Mouse (Mus musculus): Measurements from ENCODE around the gene Zeb2. TPM values are rescaled to one million over a fixed set of nuclear protein-coding genes. Genes with fewer than 3 reads are reported as not detected.

The Zeb2 gene
- polyA plus RNA-seq, 1 experiment from 2014 or later = 11.2 TPM

DNA sequence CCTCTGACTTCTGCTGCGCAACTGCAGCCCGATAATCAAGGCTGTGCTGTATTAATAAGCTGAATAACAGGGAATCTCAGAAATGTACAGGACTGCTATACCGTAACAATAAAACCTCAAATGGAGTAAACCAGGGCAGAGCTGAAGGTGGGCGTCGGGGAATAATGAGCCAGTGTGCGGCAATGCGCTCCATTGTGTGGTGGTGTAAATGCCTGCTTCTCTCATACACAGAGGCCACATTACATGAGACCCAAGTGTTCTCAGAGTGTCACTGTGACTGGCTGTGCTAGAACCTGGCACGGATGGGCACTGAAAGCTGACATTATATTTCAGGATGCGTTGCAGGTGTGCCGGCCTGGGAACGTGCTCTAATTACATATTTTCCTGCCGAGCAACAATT lies 58.2 kb downstream of the Zeb2 start:
- peak overlapping the region; percentile 38 for H3K4me2 ChIP-seq
- H3K4me1 ChIP-seq (replicated peaks) = peaks cover 79% of the 10 kb centered on the region
- ATAC-seq (ENCODE audit: insufficient read depth) = no peak
- no peak overlapping the region for H3K4me3 ChIP-seq (replicated peaks)
- H3K27ac ChIP-seq (replicated peaks) = peak overlapping the region; percentile 81
- no peaks in the 10 kb centered on the region for H3K27me3 ChIP-seq
- no peaks in the 10 kb centered on the region for H3K9me3 ChIP-seq (replicated peaks)
- H3K36me3 ChIP-seq (replicated peaks) = no peaks in the 10 kb centered on the region
- 90% methylated on average over 12 of the region's 12 CpGs for WGBS (ENCODE audit: insufficient replicate concordance)
- 0 out of 2 replicates have a peak overlapping the region, but pooled peaks have one; percentile 19 for H3K9ac ChIP-seq

DNA sequence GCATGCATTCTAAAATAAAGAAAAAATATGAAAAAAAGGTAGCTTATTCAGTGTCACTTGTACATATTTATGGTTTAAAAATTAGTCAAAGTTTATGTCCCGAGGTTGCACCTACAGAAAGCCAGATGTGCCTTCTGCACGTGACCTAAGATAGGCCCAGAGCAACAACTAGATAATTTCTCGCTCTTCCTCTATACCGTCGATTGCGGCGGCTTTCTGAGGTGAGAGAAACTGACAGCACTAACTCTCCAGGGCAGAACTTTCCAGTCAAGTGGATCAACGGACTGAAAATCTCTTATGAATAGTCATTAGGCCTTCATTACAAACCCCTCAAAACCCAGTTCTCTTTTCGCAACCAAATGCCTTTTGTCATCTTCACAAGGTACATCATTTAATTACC lies 59.0 kb downstream of the Zeb2 start:
- Histone ChIP-seq H3K4me3 (replicated peaks) (no peak overlapping the region), H3K27me3 (no peaks in the 10 kb centered on the region), H3K27ac (replicated peaks) (peak overlapping the region; percentile 81), H3K9ac (0 out of 2 replicates have a peak overlapping the region, but pooled peaks have one; percentile 19), H3K36me3 (replicated peaks) (no peaks in the 10 kb centered on the region), H3K9me3 (replicated peaks) (no peaks in the 10 kb centered on the region), H3K4me2 (peak overlapping the region; percentile 65), H3K4me1 (replicated peaks) (peaks cover 81% of the 10 kb centered on the region)
- peak; percentile 49 for ATAC-seq (ENCODE audit: insufficient read depth)
- WGBS (ENCODE audit: insufficient replicate concordance) = 36% methylated on average over 9 of the region's 9 CpGs

- H3K4me3 ChIP-seq (replicated peaks) = no peak overlapping the region
- H3K27ac ChIP-seq (replicated peaks) = peak overlapping the region; percentile 81
- peak overlapping the region; percentile 65 for H3K4me2 ChIP-seq
- no peaks in the 10 kb centered on the region for H3K9me3 ChIP-seq (replicated peaks)
- peak overlapping the region; percentile 12; the same call in 1 of the 2 replicates for H3K9ac ChIP-seq
- H3K36me3 ChIP-seq (replicated peaks) = no peaks in the 10 kb centered on the region
- WGBS (ENCODE audit: insufficient replicate concordance) = 43% methylated on average over 10 of the region's 10 CpGs
- H3K4me1 ChIP-seq (replicated peaks) = peaks cover 86% of the 10 kb centered on the region
- no peak for ATAC-seq (ENCODE audit: insufficient read depth)
- no peaks in the 10 kb centered on the region for H3K27me3 ChIP-seq
These were observed 60.2 kb downstream of the Zeb2 start for GRCm38 (mm10) chr2:45056856-45057562.

- 20% methylated on average over 6 of the region's 6 CpGs for WGBS (ENCODE audit: insufficient replicate concordance)
- Histone ChIP-seq H3K4me1 (replicated peaks) (peaks cover 82% of the 10 kb centered on the region), H3K27ac (replicated peaks) (peak overlapping the region; percentile 89), H3K9ac (peak overlapping the region; percentile 12; the same call in 1 of the 2 replicates), H3K27me3 (no peaks in the 10 kb centered on the region), H3K4me3 (replicated peaks) (peak overlapping the region; percentile 30), H3K36me3 (replicated peaks) (no peaks in the 10 kb centered on the region), H3K4me2 (peak overlapping the region; percentile 65), H3K9me3 (replicated peaks) (no peaks in the 10 kb centered on the region)
- ATAC-seq (ENCODE audit: insufficient read depth) = peak; percentile 80
These were observed 61.3 kb downstream of the Zeb2 start for GRCm38 (mm10) chr2:45055926-45056325.

DNA sequence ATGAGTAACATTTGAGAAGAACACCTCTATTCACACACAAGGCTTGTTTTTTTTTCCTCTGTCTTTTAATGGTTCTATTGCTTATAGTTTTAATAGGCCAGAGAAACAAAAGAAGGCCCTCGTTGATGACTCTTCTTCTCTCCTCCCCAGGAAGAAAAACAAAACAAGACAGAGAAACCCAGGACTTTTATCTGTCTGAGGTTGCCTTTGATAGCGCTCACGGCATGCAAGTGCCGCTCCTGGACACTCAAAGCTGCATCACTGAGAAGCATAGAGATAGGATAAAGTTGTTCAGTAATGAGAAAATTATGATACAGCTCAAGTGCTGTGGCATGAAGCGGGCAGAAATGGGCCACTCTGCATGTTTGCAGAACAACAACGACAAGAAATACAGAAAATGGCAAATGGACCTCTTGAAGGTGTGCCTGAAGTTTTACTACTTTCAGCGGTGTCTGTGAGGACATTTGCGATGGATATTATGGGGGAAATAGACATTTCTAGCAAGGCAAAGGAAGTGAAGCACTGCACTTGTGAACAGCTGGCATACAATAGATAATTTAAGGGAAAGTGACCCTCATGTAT lies 62.1 kb downstream of the Zeb2 start:
- ATAC-seq (ENCODE audit: insufficient read depth) = peak; percentile 53
- Histone ChIP-seq H3K27me3 (no peaks in the 10 kb centered on the region), H3K9ac (peak overlapping the region; percentile 12; the same call in 1 of the 2 replicates), H3K36me3 (replicated peaks) (no peaks in the 10 kb centered on the region), H3K27ac (replicated peaks) (peak overlapping the region; percentile 89), H3K4me2 (peak overlapping the region; percentile 65), H3K4me1 (replicated peaks) (peaks cover 74% of the 10 kb centered on the region), H3K9me3 (replicated peaks) (no peaks in the 10 kb centered on the region), H3K4me3 (replicated peaks) (peak overlapping the region; percentile 30)
- WGBS (ENCODE audit: insufficient replicate concordance) = 30% methylated on average over 8 of the region's 8 CpGs

- Histone ChIP-seq H3K36me3 (replicated peaks) (no peaks in the 10 kb centered on the region), H3K27me3 (no peaks in the 10 kb centered on the region), H3K9ac (0 out of 2 replicates have a peak overlapping the region, but pooled peaks have one; percentile 19), H3K27ac (replicated peaks) (peak overlapping the region; percentile 89), H3K4me1 (replicated peaks) (peaks cover 77% of the 10 kb centered on the region), H3K9me3 (replicated peaks) (no peaks in the 10 kb centered on the region), H3K4me2 (peak overlapping the region; percentile 65), H3K4me3 (replicated peaks) (no peak overlapping the region)
- 66% methylated on average over 11 of the region's 11 CpGs for WGBS (ENCODE audit: insufficient replicate concordance)
- no peak for ATAC-seq (ENCODE audit: insufficient read depth)
These were observed 62.8 kb downstream of the Zeb2 start for GRCm38 (mm10) chr2:45054070-45055025.

DNA sequence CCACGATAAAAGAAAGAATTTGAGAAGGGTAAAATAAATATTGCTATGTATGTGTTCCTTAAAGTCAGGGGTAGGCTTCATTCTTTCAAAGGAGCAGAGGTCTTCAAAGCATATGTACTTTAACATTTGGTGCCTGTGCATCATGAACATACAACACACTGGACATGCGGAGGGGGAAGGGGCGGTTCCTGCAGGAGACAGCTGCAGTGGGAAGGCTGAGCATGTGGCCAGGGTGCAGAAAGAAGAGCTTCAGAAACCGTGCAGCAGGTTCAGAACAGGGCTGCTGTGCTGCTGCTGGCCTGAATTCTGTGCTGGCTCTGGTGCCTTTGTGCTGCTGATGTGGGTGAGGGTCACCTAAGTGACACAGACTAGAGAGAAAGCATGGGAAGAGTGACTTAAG lies 64.6 kb downstream of the Zeb2 start:
- no peak overlapping the region for H3K4me2 ChIP-seq
- no peaks in the 10 kb centered on the region for H3K27me3 ChIP-seq
- no peak for ATAC-seq (ENCODE audit: insufficient read depth)
- no peaks in the 10 kb centered on the region for H3K36me3 ChIP-seq (replicated peaks)
- no peak overlapping the region for H3K9ac ChIP-seq
- 59% methylated on average over 4 of the region's 4 CpGs for WGBS (ENCODE audit: insufficient replicate concordance)
- no peak overlapping the region for H3K4me3 ChIP-seq (replicated peaks)
- H3K27ac ChIP-seq (replicated peaks) = no peak overlapping the region; the same call in 1 of the 2 replicates
- H3K9me3 ChIP-seq (replicated peaks) = no peaks in the 10 kb centered on the region
- peaks cover 72% of the 10 kb centered on the region for H3K4me1 ChIP-seq (replicated peaks)

- ATAC-seq (ENCODE audit: insufficient read depth) = no peak
- H3K36me3 ChIP-seq (replicated peaks) = no peaks in the 10 kb centered on the region
- no peak overlapping the region for H3K9ac ChIP-seq
- no peak overlapping the region for H3K4me2 ChIP-seq
- 73% methylated on average over 2 of the region's 2 CpGs for WGBS (ENCODE audit: insufficient replicate concordance)
- no peak overlapping the region for H3K27ac ChIP-seq (replicated peaks)
- H3K27me3 ChIP-seq = no peaks in the 10 kb centered on the region
- H3K4me1 ChIP-seq (replicated peaks) = peaks cover 72% of the 10 kb centered on the region
- H3K4me3 ChIP-seq (replicated peaks) = no peak overlapping the region
- H3K9me3 ChIP-seq (replicated peaks) = no peaks in the 10 kb centered on the region
These were observed 65.9 kb downstream of the Zeb2 start for GRCm38 (mm10) chr2:45051321-45051720.

DNA sequence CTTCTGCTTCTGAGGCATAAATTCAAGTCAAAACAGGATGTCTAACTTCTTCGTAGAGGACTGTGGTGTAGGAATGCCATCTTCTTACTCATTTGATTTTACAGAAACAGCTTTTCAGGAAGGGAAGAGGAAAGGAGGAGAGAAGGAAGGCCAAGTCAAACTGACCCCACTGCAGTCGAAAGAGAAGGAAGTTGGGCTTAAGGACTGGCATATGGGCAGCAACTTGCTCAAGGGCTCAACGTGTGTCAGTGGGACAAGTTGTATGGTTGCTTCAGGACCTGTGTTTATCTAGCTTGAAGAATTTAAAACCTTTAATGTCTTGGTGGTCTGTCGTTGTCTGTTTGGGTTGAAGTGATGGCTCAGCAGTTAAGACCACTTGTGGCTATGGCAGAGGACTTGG lies 67.3 kb downstream of the Zeb2 start:
- no peak for ATAC-seq (ENCODE audit: insufficient read depth)
- H3K27ac ChIP-seq (replicated peaks) = peak overlapping the region; percentile 26; the same call in 1 of the 2 replicates
- 50% methylated on average over 4 of the region's 4 CpGs for WGBS (ENCODE audit: insufficient replicate concordance)
- H3K4me3 ChIP-seq (replicated peaks) = no peak overlapping the region
- no peak overlapping the region for H3K4me2 ChIP-seq
- no peaks in the 10 kb centered on the region for H3K9me3 ChIP-seq (replicated peaks)
- no peaks in the 10 kb centered on the region for H3K36me3 ChIP-seq (replicated peaks)
- peaks cover 71% of the 10 kb centered on the region for H3K4me1 ChIP-seq (replicated peaks)
- no peaks in the 10 kb centered on the region for H3K27me3 ChIP-seq
- H3K9ac ChIP-seq = no peak overlapping the region

DNA sequence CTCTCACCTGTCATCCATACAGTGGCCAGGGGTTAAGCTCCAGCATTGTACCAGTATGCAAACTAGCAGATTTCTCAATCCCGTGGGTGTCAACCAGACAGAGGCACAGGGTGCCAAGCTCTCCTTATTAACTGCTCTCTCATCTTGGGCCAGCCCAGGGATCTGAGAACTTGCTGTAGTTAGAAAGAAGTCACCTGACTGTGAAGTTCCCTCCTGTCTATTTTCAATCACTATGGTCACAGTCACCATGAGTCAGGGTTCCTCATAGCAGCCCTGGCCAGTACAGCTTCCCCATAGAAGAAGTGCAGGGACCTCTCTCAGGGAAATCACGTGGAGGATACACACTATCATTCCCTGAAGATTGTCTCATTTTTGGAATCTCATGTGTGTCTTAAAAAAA lies 67.9 kb downstream of the Zeb2 start:
- Histone ChIP-seq H3K36me3 (replicated peaks) (no peaks in the 10 kb centered on the region), H3K27me3 (no peaks in the 10 kb centered on the region), H3K9ac (no peak overlapping the region), H3K4me3 (replicated peaks) (no peak overlapping the region), H3K4me1 (replicated peaks) (peaks cover 71% of the 10 kb centered on the region), H3K9me3 (replicated peaks) (no peaks in the 10 kb centered on the region), H3K27ac (replicated peaks) (peak overlapping the region; percentile 25; the same call in 1 of the 2 replicates), H3K4me2 (no peak overlapping the region)
- peak; percentile 43; the same call in 1 of the 2 replicates for ATAC-seq (ENCODE audit: insufficient read depth)
- 20% methylated on average over 2 of the region's 2 CpGs for WGBS (ENCODE audit: insufficient replicate concordance)
